Mouse (Mus musculus): ENCODE measurements around the gene Arhgap24.

The Arhgap24 gene

GRCm38 (mm10) chr5:102742554-102743255 lies 261.5 kb downstream of the Arhgap24 start:
- DNase-seq (ENCODE audit: low read depth, low spot score): no peak

DNA sequence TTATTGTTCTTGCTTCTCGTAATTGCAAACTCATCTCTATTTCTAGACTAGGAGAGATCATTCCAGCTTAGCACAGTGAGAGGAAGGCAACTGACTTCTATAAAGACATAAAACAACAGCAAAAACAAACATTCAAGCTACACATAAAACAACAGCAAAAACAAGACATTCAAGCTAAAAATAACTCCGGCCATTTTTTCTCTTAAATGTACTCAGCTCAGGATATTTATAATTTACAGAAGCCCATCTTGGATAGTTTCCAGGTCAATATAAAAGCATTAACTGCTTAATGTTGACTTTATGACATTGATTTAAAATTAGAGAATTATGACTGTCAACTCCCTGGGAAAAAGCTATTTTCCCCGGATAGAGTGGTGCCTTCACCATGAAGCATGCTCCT lies 262.2 kb downstream of the Arhgap24 start:
- DNase-seq (ENCODE audit: low read depth, low spot score): no peak

GRCm38 (mm10) chr5:102744051-102744450 lies 262.9 kb downstream of the Arhgap24 start:
- DNase-seq (ENCODE audit: low read depth, low spot score): no peak

DNA sequence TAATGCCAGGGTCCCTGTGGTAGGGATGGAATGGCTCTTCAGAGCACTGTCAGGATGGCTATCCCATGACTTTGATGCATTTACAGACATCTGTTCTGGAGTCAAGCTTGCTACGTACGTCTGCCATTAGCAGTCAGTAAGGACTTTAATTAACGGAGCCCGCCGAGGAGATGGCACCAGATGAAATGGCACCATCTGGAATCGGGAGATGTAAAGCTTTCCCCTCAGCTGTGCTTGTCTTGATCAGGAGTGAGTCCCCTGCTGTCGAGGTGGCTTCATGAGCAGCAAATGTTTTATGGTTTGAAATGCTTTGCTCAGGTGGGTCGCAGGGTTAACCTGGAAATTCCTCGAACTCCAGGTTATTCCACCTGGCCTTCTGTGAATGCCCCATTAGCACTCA lies 267.0 kb downstream of the Arhgap24 start:
- DNase-seq (ENCODE audit: low read depth, low spot score): no peak

GRCm38 (mm10) chr5:102749020-102749419 lies 267.8 kb downstream of the Arhgap24 start:
- DNase-seq (ENCODE audit: low read depth, low spot score): no peak

DNA sequence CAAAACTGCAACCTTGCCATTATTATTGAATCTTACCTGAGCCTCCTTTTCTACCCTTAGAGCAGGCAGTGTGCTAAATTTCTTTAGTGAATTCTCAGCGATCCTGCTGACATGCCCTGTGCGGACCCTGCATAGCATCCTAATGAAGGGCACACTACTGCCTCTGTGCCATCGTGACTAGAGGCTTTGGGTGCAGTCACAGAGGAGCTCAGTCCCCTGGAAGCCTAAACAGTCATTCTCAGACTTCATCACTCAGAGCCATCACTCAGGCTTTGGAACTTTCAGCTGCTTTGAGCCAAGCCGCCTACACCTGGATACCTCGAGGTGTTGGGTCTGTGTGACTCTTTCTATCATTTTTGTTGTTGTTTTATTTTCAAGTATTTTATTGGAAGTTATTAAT lies 269.5 kb downstream of the Arhgap24 start:
- no peak for DNase-seq (ENCODE audit: low read depth, low spot score)

GRCm38 (mm10) chr5:102751661-102752307 lies 270.6 kb downstream of the Arhgap24 start:
- DNase-seq (ENCODE audit: low read depth, low spot score): no peak

DNA sequence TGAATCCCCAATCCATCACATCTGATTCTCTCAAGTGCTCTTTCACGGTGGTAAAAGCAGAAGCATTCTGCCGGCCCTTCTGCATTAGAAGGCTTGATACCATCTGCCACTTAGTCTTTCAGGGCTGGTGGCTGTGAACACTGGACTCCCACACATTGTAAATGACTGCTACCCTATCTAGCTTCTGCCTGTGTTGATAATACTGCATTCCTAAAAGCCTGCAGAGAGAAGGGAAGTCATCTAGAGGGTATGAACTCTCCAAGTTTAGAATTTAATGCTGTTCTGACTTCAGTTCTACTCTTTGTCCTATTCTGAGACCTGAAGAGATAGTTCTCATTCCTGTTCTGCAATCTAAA lies 271.1 kb downstream of the Arhgap24 start:
- DNase-seq (ENCODE audit: low read depth, low spot score): no peak

GRCm38 (mm10) chr5:102757040-102757439 lies 275.8 kb downstream of the Arhgap24 start:
- DNase-seq (ENCODE audit: low read depth, low spot score): no peak

- no peak for DNase-seq (ENCODE audit: low read depth, low spot score)
Measured at GRCm38 (mm10) chr5:102765694-102766093, 284.5 kb downstream of the Arhgap24 start.

- DNase-seq (ENCODE audit: low read depth, low spot score): peak; percentile 45
Measured at GRCm38 (mm10) chr5:102766311-102767057, 285.3 kb downstream of the Arhgap24 start.

GRCm38 (mm10) chr5:102767058-102767444 lies 285.9 kb downstream of the Arhgap24 start:
- DNase-seq (ENCODE audit: low read depth, low spot score): no peak

GRCm38 (mm10) chr5:102767822-102768221 lies 286.6 kb downstream of the Arhgap24 start:
- DNase-seq (ENCODE audit: low read depth, low spot score): no peak

- DNase-seq (ENCODE audit: low read depth, low spot score): no peak
Measured at GRCm38 (mm10) chr5:102768385-102769080, 287.3 kb downstream of the Arhgap24 start.

DNA sequence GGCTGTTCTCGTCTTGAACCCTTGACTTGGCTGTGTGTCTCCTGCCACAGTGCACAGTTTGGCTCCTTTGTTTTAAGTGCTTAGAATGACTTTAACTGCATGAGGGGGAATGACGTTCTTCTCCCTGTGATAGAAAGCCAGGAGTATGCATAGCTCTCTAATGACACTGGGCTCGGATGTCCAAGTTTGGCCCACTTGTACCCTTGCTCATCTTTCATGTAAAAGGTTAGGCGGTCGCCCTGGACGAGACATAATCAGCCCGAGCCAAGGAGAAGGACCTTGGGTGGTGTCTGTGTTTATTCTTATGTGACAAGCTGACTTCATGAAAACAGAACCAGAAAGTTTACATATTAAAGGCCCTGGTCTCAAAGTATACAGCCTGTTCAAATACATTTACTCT lies 289.4 kb downstream of the Arhgap24 start:
- DNase-seq (ENCODE audit: low read depth, low spot score): no peak

- no peak for DNase-seq (ENCODE audit: low read depth, low spot score)
Measured at GRCm38 (mm10) chr5:102774500-102774899, 293.3 kb downstream of the Arhgap24 start.

GRCm38 (mm10) chr5:102777255-102777654 lies 296.1 kb downstream of the Arhgap24 start:
- peak; percentile 41 for DNase-seq (ENCODE audit: low read depth, low spot score)

- peak; percentile 43 for DNase-seq (ENCODE audit: low read depth, low spot score)
Measured at GRCm38 (mm10) chr5:102777852-102778251, 296.7 kb downstream of the Arhgap24 start.

DNA sequence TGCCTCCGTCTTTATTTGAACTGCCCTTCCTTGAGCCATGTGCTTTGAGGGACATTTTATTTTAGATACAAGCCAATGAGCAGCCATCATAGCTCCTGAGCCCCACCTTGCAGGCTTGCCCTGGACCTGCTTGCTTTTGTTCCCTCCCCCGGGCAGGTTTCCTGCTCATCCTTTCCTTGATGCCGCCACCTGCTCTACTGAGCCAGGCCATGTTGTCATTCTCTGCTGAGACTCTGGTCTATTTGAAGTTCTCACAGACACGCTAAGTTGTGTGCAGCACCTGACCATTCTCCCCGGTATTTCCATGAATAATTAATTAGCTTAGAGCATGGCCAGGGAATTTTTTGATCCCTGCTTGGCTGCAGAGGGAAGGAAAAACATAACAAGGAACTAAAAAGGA lies 297.1 kb downstream of the Arhgap24 start:
- DNase-seq (ENCODE audit: low read depth, low spot score): peak; percentile 9

- no peak for DNase-seq (ENCODE audit: low read depth, low spot score)
Measured at GRCm38 (mm10) chr5:102783585-102783984, 302.4 kb downstream of the Arhgap24 start.

- no peak for DNase-seq (ENCODE audit: low read depth, low spot score)
Measured at GRCm38 (mm10) chr5:102786123-102786522, 304.9 kb downstream of the Arhgap24 start.

- no peak for DNase-seq (ENCODE audit: low read depth, low spot score)
Measured at GRCm38 (mm10) chr5:102788437-102788836, 307.2 kb downstream of the Arhgap24 start.

Data from CD4-positive, CD25-positive, alpha-beta regulatory T cell, adult 2 months (primary cell).